Mouse (Mus musculus) myocyte (in vitro differentiated cells): ENCODE measurements at regions not wholly inside any gene's neighbourhood (a gene's known extent, or its start where the extent isn't known, plus 50 kb on each side); places are given as distances from the start of the nearest gene placed in this dataset.

Experiments used
- H3K27me3 ChIP-seq: one replicate; pipeline ENCODE4 v1.6.1; 2011; ENCODE audit not compliant: control insufficient read depth, insufficient read depth, insufficient read length
- H3K36me3 ChIP-seq: one replicate; pipeline ENCODE4 v1.6.1; 2011; ENCODE audit not compliant: control insufficient read depth, insufficient read depth
- H3K4me2 ChIP-seq: one replicate; pipeline ENCODE4 v1.6.1; 2011; ENCODE audit warnings: low read depth, control low read depth
- H3K4me3 ChIP-seq: one replicate; pipeline ENCODE4 v1.5.1; 2011; ENCODE audit warnings: mild to moderate bottlenecking, control low read depth, moderate library complexity
- H3K79me2 ChIP-seq: one replicate; pipeline ENCODE4 v1.6.1; 2011; ENCODE audit not compliant: control insufficient read depth, insufficient read depth
- H3ac ChIP-seq: one replicate; pipeline ENCODE4 v1.6.1; 2011; ENCODE audit not compliant: control insufficient read depth, insufficient read length
- CEBPB ChIP-seq: IDR thresholded peaks from 2 replicates; pipeline ENCODE4 v1.6.1; 2011; ENCODE audit warnings: mild to moderate bottlenecking, moderate library complexity; ENCODE audit not compliant: poor library complexity, insufficient read depth, severe bottlenecking
- E2F4 ChIP-seq: IDR thresholded peaks from one replicate; pipeline ENCODE4 v1.6.1; 2011; ENCODE audit warnings: mild to moderate bottlenecking, control low read depth, moderate library complexity; ENCODE audit not compliant: insufficient read depth
- MAX ChIP-seq: IDR thresholded peaks from one replicate; pipeline ENCODE4 v1.6.1; 2011; ENCODE audit warnings: low read depth, mild to moderate bottlenecking, control low read depth
- MYOD1 ChIP-seq, 3 experiments: IDR thresholded peaks; one replicate each; pipeline ENCODE4 v1.6.1; 2011; ENCODE audit warnings: control low read depth in 2 of 3, low read depth in 2 of 3, mild to moderate bottlenecking in 2 of 3, moderate library complexity in 1 of 3; ENCODE audit not compliant: insufficient read length in 2 of 3, control insufficient read depth in 1 of 3
- MYOG ChIP-seq, 3 experiments: IDR thresholded peaks; one replicate each; pipeline ENCODE4 v1.6.1; 2011; ENCODE audit warnings: control low read depth in 2 of 3, low read depth in 2 of 3, mild to moderate bottlenecking in 2 of 3; ENCODE audit not compliant: insufficient read length in 2 of 3, control insufficient read depth in 1 of 3, insufficient read depth in 1 of 3
- POLR2A ChIP-seq: IDR thresholded peaks from one replicate; pipeline ENCODE4 v1.6.1; 2011; ENCODE audit warnings: low read depth, mild to moderate bottlenecking, control low read depth, moderate library complexity; ENCODE audit not compliant: insufficient read length
- POLR2AphosphoS2 ChIP-seq: IDR thresholded peaks from one replicate; pipeline ENCODE4 v1.6.1; 2011; ENCODE audit warnings: low read depth, control low read depth; ENCODE audit not compliant: insufficient read length
- REST ChIP-seq: IDR thresholded peaks from one replicate; pipeline ENCODE4 v1.6.1; 2011; ENCODE audit warnings: mild to moderate bottlenecking, control low read depth, moderate library complexity; ENCODE audit not compliant: insufficient read depth, insufficient read length
- SRF ChIP-seq: IDR thresholded peaks from one replicate; pipeline ENCODE4 v1.6.1; 2011; ENCODE audit warnings: low read depth; ENCODE audit not compliant: control insufficient read depth, insufficient read length
- TCF12 ChIP-seq: IDR thresholded peaks from one replicate; pipeline ENCODE4 v1.6.1; 2011; ENCODE audit warnings: mild to moderate bottlenecking, control low read depth; ENCODE audit not compliant: poor library complexity, insufficient read depth, severe bottlenecking
- TCF3 ChIP-seq: IDR thresholded peaks from one replicate; pipeline ENCODE4 v1.6.1; 2011; ENCODE audit warnings: low read depth, control low read depth; ENCODE audit not compliant: insufficient read length
- USF1 ChIP-seq: IDR thresholded peaks from one replicate; pipeline ENCODE4 v1.6.1; 2011; ENCODE audit warnings: low read depth, mild to moderate bottlenecking, control low read depth, moderate library complexity

DNA sequence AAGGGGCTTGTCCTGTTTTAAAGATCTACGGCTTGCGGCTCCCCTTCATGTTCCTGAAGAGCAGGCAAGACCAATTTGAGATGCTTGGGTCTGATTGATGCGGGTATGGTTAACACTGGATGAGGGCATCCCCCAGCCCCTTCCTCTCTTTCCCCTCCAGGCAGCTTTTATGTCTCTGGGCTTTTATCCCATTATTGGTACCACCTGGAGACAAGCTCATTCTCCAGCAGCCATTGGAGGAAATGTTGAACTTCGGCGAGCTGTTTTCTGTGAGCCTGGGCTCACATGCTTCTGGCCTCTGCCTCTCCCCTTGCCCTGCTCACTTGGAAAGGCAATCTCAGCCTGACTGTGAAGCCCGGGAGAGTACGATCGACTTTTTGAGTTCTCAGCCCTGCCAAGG is 738.7 kb downstream of the Vrk1 start:
- Histone ChIP-seq H3K4me3 (no peak overlapping the region), H3ac (no peak overlapping the region), H3K79me2 (no peaks in the 10 kb centered on the region), H3K27me3 (no peaks in the 10 kb centered on the region), H3K4me2 (no peak overlapping the region), H3K36me3 (no peaks in the 10 kb centered on the region)
- TF ChIP-seq SRF, result no peak
- no peak for TF ChIP-seq MYOD1 (IDR thresholded peaks at IDR 0.05; ENCODE audit: control insufficient read depth in 1 of 3, insufficient read length in 2 of 3, low read depth in 2 of 3)
- no peak for TF ChIP-seq MAX
- TF ChIP-seq TCF3, result no peak
- no peak for TF ChIP-seq E2F4
- no peak for TF ChIP-seq MYOG (IDR thresholded peaks at IDR 0.05; ENCODE audit: control insufficient read depth in 1 of 3, insufficient read depth in 1 of 3, insufficient read length in 2 of 3, low read depth in 2 of 3)
- TF ChIP-seq POLR2A, result no peak
- no peak for TF ChIP-seq USF1
- no peak for TF ChIP-seq CEBPB
- TF ChIP-seq TCF12, result no peak
- no peak for TF ChIP-seq POLR2AphosphoS2
- TF ChIP-seq REST, result no peak

DNA sequence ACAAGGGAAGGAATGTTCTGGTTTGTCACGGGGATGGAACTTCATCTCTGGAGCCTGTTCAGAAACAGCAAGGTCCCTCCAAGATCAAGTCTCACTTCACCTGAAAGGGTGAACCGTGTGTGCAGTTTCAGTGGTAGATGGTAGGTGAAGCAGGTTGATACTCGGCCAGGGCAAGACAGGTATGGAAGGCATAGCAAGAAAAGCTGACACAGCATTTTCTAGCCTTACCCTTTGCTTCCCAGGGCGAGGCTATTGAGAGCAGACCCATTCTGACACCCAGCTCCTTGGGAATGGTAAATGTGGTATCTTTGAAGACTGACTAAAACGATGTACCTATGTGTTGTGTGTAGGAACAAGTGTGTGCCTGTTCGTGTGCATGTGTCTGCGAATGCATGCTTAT is 724.9 kb upstream of the 3110018I06Rik start:
- H3ac ChIP-seq, result no peak overlapping the region
- no peaks in the 10 kb centered on the region for H3K79me2 ChIP-seq
- TF ChIP-seq TCF12, result no peak
- TF ChIP-seq REST, result no peak
- TF ChIP-seq E2F4, result no peak
- no peak for TF ChIP-seq MYOD1 (IDR thresholded peaks at IDR 0.05; ENCODE audit: control insufficient read depth in 1 of 3, insufficient read length in 2 of 3, low read depth in 2 of 3)
- no peak for TF ChIP-seq MYOG (IDR thresholded peaks at IDR 0.05; ENCODE audit: control insufficient read depth in 1 of 3, insufficient read depth in 1 of 3, insufficient read length in 2 of 3, low read depth in 2 of 3)
- TF ChIP-seq CEBPB, result no peak
- no peak for TF ChIP-seq SRF
- TF ChIP-seq POLR2A, result no peak
- no peak overlapping the region for H3K4me2 ChIP-seq
- H3K27me3 ChIP-seq, result no peaks in the 10 kb centered on the region
- no peak overlapping the region for H3K4me3 ChIP-seq
- H3K36me3 ChIP-seq, result no peaks in the 10 kb centered on the region

DNA sequence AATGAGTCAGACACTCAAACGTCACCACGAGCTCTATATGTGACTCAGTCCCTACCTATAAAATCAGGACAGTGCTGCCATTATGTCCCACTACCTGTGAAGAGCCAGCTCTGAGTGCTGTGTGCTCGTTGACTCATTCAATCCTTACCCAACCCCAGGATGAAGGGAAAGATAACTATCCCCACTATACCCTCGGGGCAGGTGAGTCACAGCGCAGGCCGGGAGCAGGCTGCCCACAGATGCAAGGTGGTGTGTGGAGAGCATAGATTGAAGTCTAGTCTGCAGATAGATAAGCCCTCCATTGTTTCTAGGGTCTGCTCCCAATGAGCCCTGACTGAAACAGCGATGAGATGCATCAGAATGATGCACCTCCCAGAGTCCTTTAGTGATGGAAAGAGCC is 723.9 kb upstream of the 3110018I06Rik start:
- Histone ChIP-seq H3K27me3 (no peaks in the 10 kb centered on the region), H3K4me2 (no peak overlapping the region), H3K36me3 (no peaks in the 10 kb centered on the region), H3ac (no peak overlapping the region), H3K4me3 (no peak overlapping the region), H3K79me2 (no peaks in the 10 kb centered on the region)
- TF ChIP-seq CEBPB (no peak), TCF3 (no peak), POLR2AphosphoS2 (no peak), REST (no peak), POLR2A (no peak)

GRCm38 (mm10) chr12:106773536-106773935 is 714.9 kb upstream of the 3110018I06Rik start:
- Histone ChIP-seq H3K4me3 (no peak overlapping the region), H3ac (no peak overlapping the region), H3K27me3 (no peaks in the 10 kb centered on the region), H3K79me2 (no peaks in the 10 kb centered on the region), H3K4me2 (no peak overlapping the region), H3K36me3 (no peaks in the 10 kb centered on the region)
- TF ChIP-seq POLR2AphosphoS2 (no peak), MYOG (IDR thresholded peaks at IDR 0.05; ENCODE audit: control insufficient read depth in 1 of 3, insufficient read depth in 1 of 3, insufficient read length in 2 of 3, low read depth in 2 of 3) (no peak), TCF12 (no peak), POLR2A (no peak), E2F4 (no peak), CEBPB (no peak), USF1 (no peak), MYOD1 (IDR thresholded peaks at IDR 0.05; ENCODE audit: control insufficient read depth in 1 of 3, insufficient read length in 2 of 3, low read depth in 2 of 3) (no peak), TCF3 (no peak), SRF (no peak), MAX (no peak), REST (no peak)

- Histone ChIP-seq H3K27me3 (no peaks in the 10 kb centered on the region), H3K36me3 (no peaks in the 10 kb centered on the region), H3K4me2 (no peak overlapping the region), H3K4me3 (no peak overlapping the region), H3ac (no peak overlapping the region), H3K79me2 (no peaks in the 10 kb centered on the region)
- no peak for TF ChIP-seq SRF
- no peak for TF ChIP-seq MAX
- no peak for TF ChIP-seq TCF3
- no peak for TF ChIP-seq POLR2AphosphoS2
- TF ChIP-seq CEBPB, result no peak
- TF ChIP-seq USF1, result no peak
- TF ChIP-seq E2F4, result no peak
- no peak for TF ChIP-seq MYOG (IDR thresholded peaks at IDR 0.05; ENCODE audit: control insufficient read depth in 1 of 3, insufficient read depth in 1 of 3, insufficient read length in 2 of 3, low read depth in 2 of 3)
- no peak for TF ChIP-seq REST
- TF ChIP-seq TCF12, result no peak
- no peak for TF ChIP-seq POLR2A
- no peak for TF ChIP-seq MYOD1 (IDR thresholded peaks at IDR 0.05; ENCODE audit: control insufficient read depth in 1 of 3, insufficient read length in 2 of 3, low read depth in 2 of 3)
Observed at GRCm38 (mm10) chr12:106796596-106796995, 691.8 kb upstream of the 3110018I06Rik start.
